Mouse (Mus musculus) liver, embryonic 14.5 days (tissue): ENCODE measurements around the gene Phactr1.

Experiments used
- CTCF ChIP-seq: IDR thresholded peaks from 2 replicates; pipeline ENCODE4 v1.5.1; 2016; ENCODE audit warnings: antibody characterized with exemption, low read depth, control low read depth
- EP300 ChIP-seq: IDR thresholded peaks from 2 replicates; pipeline ENCODE4 v1.6.1; 2016; ENCODE audit warnings: antibody characterized with exemption, low read depth

- TF ChIP-seq CTCF (no peak), EP300 (no peak)
Observed at GRCm38 (mm10) chr13:42996188-42996587, 315.8 kb downstream of the Phactr1 start.
